Mouse (Mus musculus) gastrocnemius, adult 18-20 months (tissue): Measurements from ENCODE around the gene Mansc1. TPM values are rescaled to one million over a fixed set of nuclear protein-coding genes. Genes with fewer than 3 reads are reported as not detected.
A peak's percentile ranks its signal among the peaks of the same experiment; 100 is the strongest.
"Not testable (repeated sequence)": the region's sequence is repeated elsewhere in the genome, so short reads cannot be mapped to it uniquely, and the experiment has no call there.

Experiments
- DNase-seq: peaks from one replicate; pipeline ENCODE4 v3.0.0; 2021; ENCODE audit warnings: low spot score
- long read RNA-seq, 2 experiments: library from polyadenylated mRNA; stranded (forward); transcript quantifications; one replicate each; pipeline ENCODE4 v2.0.0; 2021
- total RNA-seq, 2 experiments: library from RNA; stranded (reverse); gene quantifications; 2 replicates each; pipeline ENCODE4 v1.2.3; 2021

Gene Mansc1
- total RNA-seq = under 1 TPM; 0.82 to 0.90 TPM
- long read RNA-seq, experiment 1 = 0 reads
- long read RNA-seq, experiment 2, partial matches to known transcripts = 0 of 1 reads
- long read RNA-seq, experiment 2, other reads (novel, unspliced or antisense) = 0 of 1 reads

DNA sequence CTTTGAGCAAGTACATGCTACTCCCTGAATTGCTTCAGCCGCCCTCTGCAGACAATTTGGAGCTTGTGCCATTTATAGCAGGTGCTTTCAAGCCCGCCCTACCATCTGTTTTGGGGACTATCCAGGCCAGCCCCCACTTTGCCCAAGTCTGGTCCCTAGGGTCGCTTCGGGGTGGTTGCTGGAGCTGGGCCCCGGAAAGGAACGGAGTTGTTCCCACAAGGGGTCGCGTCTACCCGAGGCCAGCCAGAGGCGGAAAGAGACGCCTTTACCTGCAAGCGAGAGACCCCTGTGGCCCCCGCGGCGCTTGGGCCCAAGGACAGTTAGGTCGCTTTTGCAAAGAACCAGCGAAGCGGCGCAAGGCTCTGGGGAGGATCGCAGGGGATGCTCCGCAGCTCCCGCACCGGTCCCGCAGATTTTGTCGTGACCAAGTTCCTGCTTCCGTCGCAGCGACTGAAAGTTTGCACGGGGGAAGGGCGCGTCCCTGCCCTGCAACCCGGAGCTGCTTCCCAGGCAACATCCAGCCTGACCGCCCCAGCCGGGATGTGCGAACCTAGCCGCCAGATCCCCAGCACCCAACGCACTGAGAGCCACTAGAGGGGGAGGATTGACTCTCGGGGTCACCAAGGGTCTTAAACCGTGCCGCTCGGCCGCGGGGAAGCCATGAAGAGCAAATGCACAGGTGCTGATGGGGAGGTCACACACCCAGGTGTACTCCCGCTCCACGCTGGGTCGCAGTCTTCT is at the start of gene Mansc1:
TSS of gene Mansc1 (minus strand) at position 542 of the 741 bp plus-strand sequence.
- peak; percentile 29 for DNase-seq

DNA sequence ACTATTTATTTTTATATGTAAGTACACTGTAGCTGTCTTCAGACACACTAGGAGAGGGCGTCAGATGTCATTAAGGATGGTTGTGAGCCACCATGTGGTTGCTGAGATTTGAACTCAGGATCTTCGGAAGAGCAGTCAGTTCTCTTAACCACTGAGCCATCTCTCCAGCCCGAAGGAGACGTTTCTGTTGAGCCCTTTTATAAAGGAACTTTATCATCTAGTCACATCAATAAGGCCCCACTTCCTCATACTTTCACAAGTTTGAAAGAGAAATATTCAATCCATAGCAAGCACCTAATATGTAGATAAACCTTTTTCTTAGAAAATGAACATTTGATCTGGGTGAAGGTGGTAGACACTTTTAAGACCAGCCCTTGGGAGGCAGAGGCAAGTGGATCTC is 47.0 kb upstream of the Mansc1 start:
- not testable (repeated sequence) for DNase-seq

DNA sequence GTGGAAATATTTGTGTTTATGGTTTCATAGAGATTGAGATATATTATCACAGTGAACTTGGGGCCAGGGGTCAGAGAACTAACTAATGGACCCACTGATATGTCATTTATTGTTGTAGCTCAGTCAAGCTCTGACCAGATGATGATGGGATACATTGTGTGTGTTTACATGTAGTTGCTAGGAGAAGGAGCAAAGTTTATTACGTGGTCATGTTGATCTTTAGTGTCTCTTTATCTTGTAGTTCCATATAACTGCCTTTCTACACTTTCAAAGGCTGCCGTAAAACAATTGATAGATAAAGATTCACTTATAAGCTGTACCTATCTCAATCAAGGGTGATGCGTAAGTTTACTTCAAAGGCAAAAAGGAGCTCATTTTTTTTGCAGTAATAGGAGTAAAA is 45.7 kb upstream of the Mansc1 start:
- no peak for DNase-seq

DNA sequence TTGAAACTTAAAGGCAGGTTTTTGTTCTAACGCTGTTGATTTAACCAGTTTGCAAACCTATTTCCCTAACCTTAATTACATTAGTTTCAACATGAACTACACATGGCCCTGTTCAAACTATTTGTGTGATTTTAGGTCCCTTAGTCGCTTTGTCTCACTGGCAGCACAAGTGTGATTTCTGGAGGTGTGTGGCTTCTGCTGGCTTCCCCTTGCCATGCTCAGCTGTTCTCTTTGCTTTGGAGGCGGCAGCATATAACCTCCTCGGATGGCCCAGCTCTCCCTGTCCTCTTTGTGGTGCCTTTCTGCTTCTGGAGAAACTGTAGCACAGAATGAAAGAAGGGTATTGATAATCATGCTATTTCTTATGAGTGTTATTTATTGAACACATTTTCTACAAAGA is 45.2 kb upstream of the Mansc1 start:
- no peak for DNase-seq

DNA sequence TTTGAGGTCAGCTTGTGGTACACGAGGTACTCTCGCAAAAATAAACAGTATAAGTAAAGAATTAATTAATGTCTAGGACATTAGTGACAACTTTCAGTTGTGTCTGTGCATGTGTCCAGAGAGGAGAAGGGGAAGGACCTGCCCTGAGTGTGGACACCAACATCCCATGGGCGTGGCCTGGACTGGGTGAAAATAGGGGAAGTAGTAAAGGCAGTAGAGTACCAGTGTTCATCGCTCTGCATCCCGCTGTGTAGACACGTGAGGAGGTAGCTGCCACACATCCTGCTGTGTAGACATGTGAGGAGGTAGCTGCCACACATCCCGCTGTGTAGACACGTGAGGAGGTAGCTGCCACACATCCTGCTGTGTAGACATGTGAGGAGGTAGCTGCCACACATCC is 41.4 kb upstream of the Mansc1 start:
- DNase-seq = not testable (repeated sequence)

DNA sequence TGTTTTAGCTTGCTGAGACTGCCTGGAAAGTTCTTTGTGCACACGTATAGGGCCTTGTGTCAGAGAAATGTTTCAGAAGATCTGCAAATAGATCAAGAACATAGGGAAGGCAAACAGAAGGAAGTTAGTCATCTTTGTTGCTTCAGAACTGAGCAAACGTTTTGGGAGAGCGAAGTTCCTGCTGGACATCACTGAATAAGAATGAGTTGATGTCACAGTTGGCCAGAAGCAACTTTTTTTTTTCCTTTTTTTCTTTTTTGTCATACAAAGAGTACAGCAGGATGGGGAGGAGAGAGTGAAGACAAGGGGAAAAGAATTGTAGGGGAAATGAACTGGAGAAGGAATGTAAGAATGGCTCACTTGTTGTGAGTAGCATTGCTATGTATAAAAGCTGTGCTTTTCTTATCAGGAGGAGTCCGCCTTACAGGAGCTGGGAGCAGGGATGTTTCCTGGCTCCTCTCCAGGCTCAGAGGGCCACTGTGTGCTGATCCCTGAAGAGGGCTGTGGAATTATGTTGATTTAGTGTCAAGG is 38.7 kb upstream of the Mansc1 start:
- DNase-seq = peak; percentile 39

DNA sequence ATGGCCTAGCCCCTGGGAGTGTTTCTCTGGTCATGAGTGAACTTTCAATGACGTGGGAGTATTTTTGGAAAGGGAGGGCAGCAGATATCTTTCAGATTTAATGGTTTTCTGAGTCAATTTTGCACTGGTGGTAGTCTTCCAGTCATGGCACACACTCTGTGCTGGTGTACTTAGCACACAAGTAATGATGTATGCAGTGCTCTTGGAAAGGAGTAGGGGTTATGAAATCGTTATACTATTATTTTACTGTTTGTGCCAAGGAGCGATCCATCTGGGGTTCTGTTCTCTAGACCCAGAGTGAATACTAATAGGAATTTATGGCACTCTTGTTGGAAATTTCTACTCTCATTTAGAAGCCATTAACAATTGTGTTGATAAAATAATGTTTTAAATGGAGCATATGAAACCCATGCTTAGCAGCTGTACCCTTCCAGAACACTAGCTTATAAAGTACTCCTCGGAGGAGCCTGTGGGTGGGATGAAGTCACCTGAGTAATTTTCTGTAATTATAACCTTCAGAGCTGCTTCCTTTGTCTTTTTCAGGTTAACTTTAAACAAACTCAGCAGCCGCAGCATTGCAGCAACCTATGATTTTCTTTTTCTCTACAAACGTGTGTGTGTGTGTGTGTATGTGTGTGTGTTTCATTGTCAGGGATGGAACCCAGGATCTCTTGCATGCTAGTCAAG is 37.0 kb upstream of the Mansc1 start:
- DNase-seq = no peak

DNA sequence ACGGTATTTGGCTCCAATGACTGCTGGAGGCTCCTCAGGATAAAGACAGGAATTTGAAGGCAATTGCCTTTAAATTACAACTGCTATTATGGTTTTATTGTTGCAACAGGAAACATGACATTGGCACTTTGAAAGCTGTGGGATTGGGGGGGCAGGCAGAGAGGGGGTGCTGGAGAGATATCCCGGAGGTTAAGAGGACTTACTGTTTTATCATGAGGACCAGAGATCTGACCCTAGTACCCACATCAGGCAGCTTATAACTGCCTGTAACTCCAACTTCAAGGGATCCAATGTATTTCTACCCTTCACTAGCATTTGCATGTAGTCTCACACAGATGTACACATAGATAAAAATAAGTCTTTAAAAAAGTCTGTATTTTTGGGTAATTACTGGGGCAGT is 36.2 kb upstream of the Mansc1 start:
- no peak for DNase-seq

DNA sequence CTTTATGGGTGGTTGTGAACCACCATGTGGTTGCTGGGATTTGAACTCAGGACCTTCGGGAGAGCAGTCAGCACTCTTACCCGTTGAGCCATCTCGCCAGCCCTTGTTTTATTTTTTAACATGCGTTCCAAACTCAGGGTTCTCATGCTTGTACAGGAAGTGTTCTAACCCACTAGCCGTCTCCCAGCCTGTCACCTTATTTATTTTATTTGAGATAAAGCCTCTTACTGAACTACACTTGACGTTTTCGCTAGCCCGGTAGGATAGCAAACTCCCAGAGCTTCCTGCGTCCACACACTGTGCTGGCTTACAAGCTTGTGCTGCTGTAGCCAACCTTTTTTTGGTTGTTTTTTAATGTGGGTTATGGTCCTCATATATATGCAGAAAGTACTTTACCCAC is 33.5 kb upstream of the Mansc1 start:
- no peak for DNase-seq

DNA sequence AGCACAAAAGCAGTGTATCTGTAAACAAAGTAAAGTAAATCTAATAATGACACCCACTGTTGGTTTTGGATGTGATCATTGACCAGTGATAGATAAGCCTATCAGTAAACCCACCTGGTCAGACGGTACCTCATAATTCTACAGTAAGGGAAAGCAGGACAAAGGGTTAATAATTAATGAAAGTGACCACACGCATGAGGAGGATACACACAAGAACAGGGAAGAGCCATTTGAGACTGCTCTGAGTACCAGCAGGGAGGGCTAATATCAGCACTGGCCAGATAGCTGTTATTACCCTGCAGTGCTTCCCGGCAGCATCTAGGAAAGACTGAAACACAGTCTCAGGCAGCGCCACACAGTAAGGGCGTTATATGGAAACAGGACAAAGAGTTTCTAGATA is 32.3 kb upstream of the Mansc1 start:
- no peak for DNase-seq

DNA sequence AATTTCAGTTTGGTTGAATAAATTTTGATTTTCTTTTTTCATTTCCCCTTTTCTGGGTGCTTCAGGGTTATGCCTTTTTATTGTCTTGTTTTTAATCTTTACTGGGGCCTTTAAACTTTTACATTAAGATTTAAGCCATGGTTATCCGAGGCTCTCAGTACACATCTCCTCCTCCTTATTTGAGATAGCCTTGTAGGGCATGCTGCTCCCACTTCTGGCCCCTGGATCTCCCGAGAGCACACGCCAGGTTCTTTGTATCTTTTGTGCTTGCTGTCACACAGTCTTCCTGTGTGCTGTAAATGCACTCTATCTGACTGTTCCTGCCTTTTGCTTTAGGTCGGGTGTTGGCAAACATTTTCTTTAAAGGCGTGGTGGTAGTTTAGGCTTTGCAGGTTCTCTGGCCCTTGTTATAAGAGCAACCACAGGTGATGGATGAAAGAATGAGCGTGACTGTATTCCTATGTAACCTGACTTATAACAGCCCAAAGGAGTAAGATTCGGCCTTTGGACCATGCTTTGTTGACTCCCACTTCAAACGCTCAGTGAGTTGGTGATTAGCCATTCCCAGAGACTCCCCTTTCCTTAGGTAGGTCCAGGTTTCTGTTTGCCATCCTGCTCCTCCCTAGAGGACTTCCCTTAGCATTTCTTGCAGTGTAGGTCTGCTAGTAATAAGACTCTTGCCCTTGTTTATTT is 28.6 kb upstream of the Mansc1 start:
- no peak for DNase-seq

DNA sequence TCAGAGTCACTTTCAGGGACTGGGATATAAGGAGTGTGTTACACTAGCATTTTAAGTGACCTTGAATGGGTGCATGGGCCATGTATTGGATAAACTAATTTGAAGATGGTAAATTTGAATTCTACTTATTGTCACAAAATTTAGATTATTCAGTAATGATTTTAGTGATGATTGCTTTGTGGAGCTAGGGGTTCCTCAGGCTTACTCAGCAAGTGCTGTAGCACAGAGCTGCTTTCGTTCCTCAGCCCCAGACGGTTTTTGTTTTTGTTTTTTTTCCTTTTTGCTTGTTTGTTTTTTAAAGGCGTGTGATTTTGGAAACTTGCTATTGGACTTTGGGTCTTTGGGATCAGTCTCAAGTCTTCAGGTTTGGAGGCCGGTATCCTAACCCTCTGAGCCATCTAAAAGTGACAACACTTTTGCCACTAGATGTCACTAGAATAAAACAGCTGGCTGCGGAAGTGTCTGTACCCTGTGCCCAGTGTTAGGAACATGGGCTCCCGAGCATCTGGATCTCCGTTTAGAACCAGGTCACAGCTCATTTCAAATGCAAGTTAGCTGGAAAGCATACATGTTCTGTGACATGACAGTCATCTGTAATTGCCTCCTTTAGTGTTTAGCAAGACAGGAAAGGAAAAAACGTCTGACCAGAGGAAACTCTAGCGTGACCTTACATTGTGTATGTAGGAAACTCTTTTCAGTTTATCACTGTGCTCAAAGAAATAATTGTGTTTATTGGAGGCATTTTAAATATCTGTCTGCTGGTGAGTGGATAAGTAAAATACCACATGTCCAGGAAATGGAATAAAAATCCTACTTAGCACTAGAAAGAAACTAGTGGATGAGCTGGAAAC is 27.0 kb upstream of the Mansc1 start:
- peak; percentile 68 for DNase-seq

DNA sequence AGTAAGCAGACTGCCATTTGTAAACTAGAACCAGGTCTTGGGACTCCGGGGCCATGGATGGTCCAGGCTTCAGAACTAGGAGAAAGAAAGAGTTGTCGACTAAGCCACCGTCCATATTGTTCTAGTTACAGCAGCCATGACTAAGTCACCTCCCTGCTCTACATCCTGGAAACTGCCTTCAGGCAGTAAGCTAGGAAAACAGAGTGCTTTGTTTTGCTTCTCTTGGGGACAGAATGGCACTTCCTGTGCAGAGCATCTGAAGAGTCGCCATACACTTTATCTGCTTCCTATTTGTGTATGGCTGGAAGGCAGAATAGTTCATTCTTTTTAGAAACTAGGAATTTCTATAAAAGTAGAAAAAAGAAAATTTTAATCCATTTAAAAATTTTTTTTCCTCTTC is 24.2 kb upstream of the Mansc1 start:
- DNase-seq = no peak

DNA sequence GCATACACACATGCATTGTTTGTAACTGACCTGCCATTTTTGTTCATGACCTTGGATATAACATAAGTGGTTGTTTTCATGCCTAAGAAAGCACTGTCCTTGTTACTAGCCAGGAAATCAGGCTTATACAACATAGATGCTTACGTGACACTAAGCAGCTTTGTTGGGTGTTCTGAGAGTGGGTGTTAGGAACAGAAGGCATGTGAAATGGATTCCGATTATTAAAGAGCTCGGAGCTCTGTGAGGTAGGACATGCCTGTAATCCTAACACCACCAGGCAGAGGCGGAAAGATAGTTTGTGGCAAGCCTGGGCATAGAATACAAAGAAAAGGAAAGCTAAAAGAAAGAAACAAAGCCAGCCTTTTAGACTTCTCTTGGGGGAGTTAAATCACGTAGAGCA is 16.1 kb upstream of the Mansc1 start:
- no peak for DNase-seq

DNA sequence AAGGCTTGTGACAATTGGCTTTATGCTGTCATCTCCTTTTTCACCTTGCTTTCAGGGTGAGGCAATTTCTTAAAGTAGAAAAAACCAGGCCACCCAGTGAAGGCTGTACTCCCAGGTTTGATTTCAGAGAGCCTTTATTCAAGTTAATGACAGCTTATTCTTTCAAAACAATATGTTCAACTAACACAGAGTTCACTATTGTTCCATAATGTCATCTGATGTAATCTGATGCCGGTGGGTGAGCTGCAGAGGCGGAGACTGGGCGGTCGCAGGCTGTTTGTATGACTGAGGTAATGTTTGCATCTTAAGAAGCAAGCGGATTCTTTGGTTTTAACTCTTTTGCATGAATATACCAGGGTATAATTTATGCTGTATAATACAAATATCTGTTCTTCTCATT is 15.3 kb upstream of the Mansc1 start:
- no peak for DNase-seq

DNA sequence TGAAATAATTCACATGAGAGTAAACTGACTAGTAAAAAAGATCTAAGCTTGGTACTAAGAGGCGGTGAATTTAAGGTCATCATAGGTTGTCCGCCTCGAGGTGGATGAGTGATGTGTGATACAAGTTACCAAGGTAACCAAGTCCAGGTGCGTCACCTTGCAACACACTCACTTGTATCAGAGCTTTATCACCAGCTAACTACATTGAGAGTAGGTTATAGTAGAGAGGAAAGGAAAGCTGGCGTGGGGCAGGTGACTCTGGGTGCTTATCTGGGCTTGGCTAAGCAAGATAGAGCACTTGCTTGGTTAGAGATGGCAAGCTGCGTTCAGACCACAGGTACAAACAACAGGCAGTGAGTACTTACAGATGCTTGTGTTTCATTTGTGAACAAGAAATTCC is 14.5 kb upstream of the Mansc1 start:
- no peak for DNase-seq

DNA sequence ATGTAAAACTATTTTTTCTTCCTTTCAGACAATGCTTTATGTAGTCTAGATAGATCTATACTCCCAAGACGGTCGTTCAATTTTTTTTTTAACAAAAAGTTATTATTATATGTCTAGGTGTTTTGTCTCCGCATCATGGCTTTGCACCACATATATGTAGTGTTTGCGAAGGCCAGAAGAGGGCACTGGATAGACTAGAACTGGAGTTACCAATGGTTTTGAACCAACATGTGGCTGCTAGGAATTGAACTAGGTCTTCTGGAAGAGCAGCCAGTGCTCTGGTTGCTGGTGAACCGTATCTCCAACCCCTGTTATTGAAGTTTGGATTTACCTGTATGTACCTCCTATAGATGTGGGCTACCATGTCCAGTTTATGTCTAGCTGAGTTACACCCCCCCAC is 11.0 kb upstream of the Mansc1 start:
- DNase-seq = no peak

DNA sequence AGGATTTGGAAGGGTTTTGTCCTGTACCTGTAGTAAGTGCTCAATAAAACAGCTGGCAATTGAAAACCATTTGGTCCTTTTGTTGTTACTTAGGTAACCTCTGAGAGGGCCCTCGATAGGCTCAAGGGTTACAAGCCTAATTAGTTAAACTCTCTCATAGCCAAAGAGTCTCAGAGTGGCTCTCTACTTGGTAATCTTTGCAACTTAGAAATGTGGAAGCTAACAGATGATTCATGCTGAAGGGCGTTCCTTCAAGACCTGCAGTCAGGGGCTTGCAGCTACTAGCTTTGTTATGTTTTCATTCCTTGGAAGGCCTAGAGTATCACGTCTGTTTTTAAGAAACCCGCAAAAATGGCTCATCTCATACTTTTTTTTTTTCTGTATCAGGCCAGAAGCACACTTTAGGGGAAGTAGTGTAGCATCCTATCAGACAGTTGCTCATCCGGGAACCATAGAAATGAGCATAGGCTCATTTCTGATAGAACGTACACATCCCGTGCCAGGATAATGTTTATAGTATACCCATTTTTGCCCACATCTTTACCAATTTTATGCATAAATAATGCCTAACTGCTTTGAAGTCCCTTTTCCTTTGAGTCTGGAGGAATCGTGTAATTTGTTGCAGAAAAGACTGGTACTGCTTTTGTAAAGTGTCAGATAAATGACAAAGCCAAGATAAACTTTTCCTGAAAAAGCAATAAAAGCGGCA is 9.6 kb upstream of the Mansc1 start:
- no peak for DNase-seq

DNA sequence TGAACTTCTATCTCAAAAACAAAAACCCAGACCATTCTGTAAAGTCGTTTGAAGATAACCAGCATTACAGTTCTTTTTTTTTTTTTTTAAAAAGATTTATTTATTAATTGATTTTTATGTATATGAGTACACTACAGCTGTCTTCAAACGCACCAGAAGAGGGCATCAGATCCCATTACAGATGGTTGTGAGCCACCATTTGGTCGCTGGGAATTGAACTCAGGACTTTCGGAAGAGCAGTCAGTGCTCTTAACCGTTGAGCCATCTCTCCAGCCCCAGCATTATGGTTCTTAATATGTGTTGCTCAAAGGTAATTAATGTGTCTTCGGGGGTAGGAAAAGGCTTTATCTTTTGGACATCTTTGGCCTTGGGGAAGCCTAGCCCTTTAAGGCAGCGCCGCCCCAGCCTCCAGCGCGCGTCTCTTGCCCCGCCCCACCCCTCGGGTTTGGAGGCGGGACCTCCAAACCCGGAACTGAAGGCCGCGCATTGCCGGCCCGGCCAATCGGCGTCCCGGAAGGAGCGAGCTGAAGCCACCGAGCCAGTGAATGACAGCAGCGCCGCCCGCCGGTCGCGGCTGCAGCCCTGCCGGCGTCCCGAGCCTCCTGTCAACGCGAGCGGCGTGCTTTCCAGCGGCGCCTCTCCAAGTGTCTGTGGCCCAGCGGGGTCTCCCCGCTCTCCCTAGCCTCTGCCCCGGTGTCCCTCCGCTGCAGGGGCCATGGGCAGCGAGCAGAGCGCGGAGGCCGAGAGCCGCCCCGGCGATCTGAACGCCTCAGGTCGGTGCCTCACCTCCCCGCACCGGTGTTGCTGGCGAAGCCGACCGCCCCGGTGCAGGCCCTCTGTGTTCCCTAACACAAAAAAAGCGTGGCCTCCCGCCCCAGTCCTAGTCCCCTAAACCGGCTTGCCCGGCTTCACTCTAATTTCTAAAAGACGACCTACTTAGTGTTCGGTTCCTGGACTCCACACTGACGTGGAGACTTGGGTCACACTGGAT is 8.5 kb upstream of the Mansc1 start:
- DNase-seq = peak; percentile 93
